Mouse (Mus musculus) midbrain, postnatal 0 days (tissue): ENCODE results near the gene Nipal3. TPM values are rescaled to one million over a fixed set of nuclear protein-coding genes. Genes with fewer than 3 reads are reported as not detected.

Experiments used
- ATAC-seq: fragments of 200-750 bp; cut with Nextera tagmentation; 2 replicates; pipeline ENCODE4 v1.8.0; 2017; ENCODE audit warnings: moderate number of reproducible peaks, mild to moderate bottlenecking, moderate TSS enrichment, moderate library complexity; ENCODE audit not compliant: low FRiP score
- DNase-seq: peaks from one replicate; pipeline ENCODE4 v3.0.0-alpha.2; 2015; ENCODE audit warnings: low spot score
- H3K27ac ChIP-seq: fragments of 300-500 bp; sonication (generic); 2 replicates; pipeline ENCODE4 v1.5.1; 2014; ENCODE audit warnings: low read depth, mild to moderate bottlenecking, low read length, mixed read lengths
- H3K27me3 ChIP-seq: fragments of 300-500 bp; sonication (generic); 2 replicates; pipeline ENCODE4 v1.6.1; 2014; ENCODE audit warnings: low read length, control low read depth, mixed read lengths; ENCODE audit not compliant: insufficient read depth
- H3K36me3 ChIP-seq: fragments of 300-500 bp; sonication (generic); 2 replicates; pipeline ENCODE4 v1.6.1; 2014; ENCODE audit warnings: low read length, control low read depth, mixed read lengths; ENCODE audit not compliant: insufficient read depth
- H3K4me1 ChIP-seq: fragments of 300-500 bp; sonication (generic); 2 replicates; pipeline ENCODE4 v1.6.1; 2014; ENCODE audit warnings: mild to moderate bottlenecking, control low read depth, antibody characterized with exemption, low read length, mixed read lengths; ENCODE audit not compliant: insufficient read depth
- H3K4me2 ChIP-seq: fragments of 300-500 bp; sonication (generic); 2 replicates; pipeline ENCODE4 v1.6.1; 2014; ENCODE audit warnings: low read depth, mild to moderate bottlenecking, low read length, mixed read lengths; ENCODE audit not compliant: poor library complexity, severe bottlenecking
- H3K4me3 ChIP-seq: fragments of 300-500 bp; sonication (generic); 2 replicates; pipeline ENCODE4 v1.5.1; 2014; ENCODE audit warnings: low read depth, mild to moderate bottlenecking, low read length, moderate library complexity
- H3K9ac ChIP-seq: fragments of 300-500 bp; sonication (generic); replicated peaks from 2 replicates; pipeline ENCODE4 v1.6.1; 2014; ENCODE audit warnings: mild to moderate bottlenecking, low read length, moderate library complexity, mixed read lengths; ENCODE audit not compliant: poor library complexity, severe bottlenecking
- H3K9me3 ChIP-seq: fragments of 300-500 bp; sonication (generic); 2 replicates; pipeline ENCODE4 v1.6.1; 2016; ENCODE audit warnings: low read length, control low read depth
- CTCF ChIP-seq: IDR thresholded peaks from 2 replicates; pipeline ENCODE4 v1.5.1; 2016; ENCODE audit warnings: antibody characterized with exemption, mild to moderate bottlenecking
- WGBS: fragments of 180-500 bp; shearing (Covaris S2); extraction: QIAGEN DNeasy Blood & Tissue Kit; methylation state at CpG from one replicate; pipeline ENCODE4 v1.1.7; 2014; 5-methylcytosine and 5-hydroxymethylcytosine counted together
- polyA plus RNA-seq: library from polyadenylated mRNA; unstranded; fragments of >200 nt; fragmentation: Nextera tagmentation; extraction: Ambion mirVana; gene quantifications from 2 replicates; pipeline ENCODE4 v1.2.1, GENCODE M21; 2015
- total RNA-seq: library from RNA; depleted of rRNA; stranded (reverse); fragments of >200 nt; gene quantifications from 2 replicates; pipeline ENCODE4 v1.2.3, GENCODE M21; 2014

Nipal3 gene
- total and polyA plus RNA-seq, 2 experiments from 2014 or later = 10.9 to 132 TPM

- DNase-seq (no peak), ATAC-seq (no peak)
- no peak overlapping the region for H3K27ac ChIP-seq
- no peak overlapping the region for H3K4me2 ChIP-seq
- no peaks in the 10 kb centered on the region for H3K9me3 ChIP-seq
- 87% methylated on average over 6 of the region's 6 CpGs for WGBS
- TF ChIP-seq CTCF = no peak
- 0 out of 2 replicates have a peak, but pooled peaks cover 2% of the 10 kb centered on the region for H3K4me1 ChIP-seq
- no peak overlapping the region for H3K4me3 ChIP-seq
- no peaks in the 10 kb centered on the region for H3K27me3 ChIP-seq
- H3K9ac ChIP-seq = no peak overlapping the region
- no peaks in the 10 kb centered on the region for H3K36me3 ChIP-seq
These were observed 3.3 kb upstream of the Nipal3 start for GRCm38 (mm10) chr4:135498136-135498535.

- no peaks in the 10 kb centered on the region for H3K27me3 ChIP-seq
- peak overlapping the region; percentile 64 for H3K4me3 ChIP-seq
- H3K36me3 ChIP-seq = peaks cover 9% of the 10 kb centered on the region
- H3K9ac ChIP-seq = no peak overlapping the region
- no peaks in the 10 kb centered on the region for H3K9me3 ChIP-seq
- ATAC-seq = no peak
- WGBS = 12% methylated on average over 18 of the region's 18 CpGs
- peak overlapping the region; percentile 87 for H3K4me2 ChIP-seq
- H3K4me1 ChIP-seq = 0 out of 2 replicates have a peak, but pooled peaks cover 2% of the 10 kb centered on the region
- peak; percentile 23; the same call in 1 of the 2 replicates for TF ChIP-seq CTCF
- DNase-seq = peak; percentile 73
- peak overlapping the region; percentile 77; the same call in 1 of the 2 replicates for H3K27ac ChIP-seq
These were observed 972 bp upstream of the Nipal3 start for GRCm38 (mm10) chr4:135495810-135496209.

GRCm38 (mm10) chr4:135495397-135495791 lies 556 bp upstream of the Nipal3 start:
- peak overlapping the region; percentile 87 for H3K4me2 ChIP-seq
- peak overlapping the region; percentile 77 for H3K27ac ChIP-seq
- H3K4me3 ChIP-seq = peak overlapping the region; percentile 64
- WGBS = 11% methylated on average over 9 of the region's 9 CpGs
- DNase-seq = no peak
- H3K9me3 ChIP-seq = no peaks in the 10 kb centered on the region
- H3K27me3 ChIP-seq = no peaks in the 10 kb centered on the region
- H3K4me1 ChIP-seq = 0 out of 2 replicates have a peak, but pooled peaks cover 2% of the 10 kb centered on the region
- H3K9ac ChIP-seq = peak overlapping the region; percentile 55
- no peak for ATAC-seq
- peaks cover 13% of the 10 kb centered on the region for H3K36me3 ChIP-seq
- TF ChIP-seq CTCF = no peak

- Histone ChIP-seq H3K4me1 (0 out of 2 replicates have a peak, but pooled peaks cover 2% of the 10 kb centered on the region), H3K27me3 (no peaks in the 10 kb centered on the region), H3K9me3 (no peaks in the 10 kb centered on the region), H3K4me2 (peak overlapping the region; percentile 87), H3K27ac (peak overlapping the region; percentile 77), H3K4me3 (peak overlapping the region; percentile 64), H3K36me3 (peaks cover 22% of the 10 kb centered on the region), H3K9ac (peak overlapping the region; percentile 52)
- peak; percentile 65 for DNase-seq
- ATAC-seq = no peak; the same call in 1 of the 2 replicates
- 1% methylated on average over 33 of the region's 33 CpGs for WGBS
- peak; percentile 37; the same call in 1 of the 2 replicates for TF ChIP-seq CTCF
These were observed 932 bp downstream of the Nipal3 start for GRCm38 (mm10) chr4:135493691-135494520.

DNA sequence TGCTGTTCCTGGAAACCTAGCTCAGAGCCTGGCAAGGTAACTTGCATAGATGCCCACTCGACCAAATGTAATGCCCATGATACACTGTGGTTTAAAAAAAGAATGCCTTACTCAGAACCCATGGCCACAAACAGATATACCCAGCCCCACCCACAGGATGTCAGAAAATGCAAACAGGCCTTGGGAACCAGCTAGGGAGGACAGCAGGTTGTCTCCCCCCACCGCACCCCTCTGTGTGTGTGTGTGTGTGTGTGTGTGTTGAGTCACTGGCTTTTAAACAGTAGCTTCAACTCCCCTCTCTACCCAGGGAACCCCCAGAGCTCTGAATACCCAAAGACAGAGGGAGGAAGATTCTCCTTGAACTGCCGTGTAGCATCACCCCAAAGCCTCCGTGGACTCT lies 1.6 kb downstream of the Nipal3 start:
- 52% methylated on average over 4 of the region's 4 CpGs for WGBS
- DNase-seq (no peak), ATAC-seq (no peak)
- peak overlapping the region; percentile 64 for H3K4me3 ChIP-seq
- peaks cover 28% of the 10 kb centered on the region for H3K36me3 ChIP-seq
- no peaks in the 10 kb centered on the region for H3K27me3 ChIP-seq
- no peak overlapping the region for H3K27ac ChIP-seq
- 0 out of 2 replicates have a peak, but pooled peaks cover 2% of the 10 kb centered on the region for H3K4me1 ChIP-seq
- no peaks in the 10 kb centered on the region for H3K9me3 ChIP-seq
- H3K9ac ChIP-seq = peak overlapping the region; percentile 52; the same call in 1 of the 2 replicates
- H3K4me2 ChIP-seq = peak overlapping the region; percentile 87
- no peak for TF ChIP-seq CTCF

DNA sequence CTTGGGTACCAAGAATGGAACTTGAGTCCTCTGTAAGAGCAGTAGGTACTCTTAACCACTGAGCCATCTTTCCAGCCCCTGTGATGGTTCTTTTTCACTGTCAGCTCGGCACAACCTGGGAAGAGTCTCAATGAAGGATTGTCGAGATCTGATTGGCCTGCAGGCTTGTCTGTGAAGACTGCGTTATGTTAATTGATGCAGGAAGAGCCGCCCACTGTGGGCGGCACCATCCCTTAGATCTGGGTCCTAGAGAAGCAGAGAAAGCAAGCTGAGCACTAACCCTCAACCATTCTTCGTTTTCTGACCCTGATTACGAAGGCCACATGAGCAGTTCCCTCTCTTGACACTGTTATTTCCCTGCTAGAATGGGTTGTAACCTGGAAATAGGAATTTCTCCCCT lies 5.6 kb downstream of the Nipal3 start:
- no peak for DNase-seq
- peaks cover 32% of the 10 kb centered on the region for H3K36me3 ChIP-seq
- no peak for TF ChIP-seq CTCF
- 81% methylated on average over 7 of the region's 7 CpGs for WGBS
- H3K4me1 ChIP-seq = no peaks in the 10 kb centered on the region
- no peak overlapping the region for H3K4me3 ChIP-seq
- no peaks in the 10 kb centered on the region for H3K9me3 ChIP-seq
- H3K4me2 ChIP-seq = no peak overlapping the region
- H3K27me3 ChIP-seq = no peaks in the 10 kb centered on the region
- no peak overlapping the region for H3K27ac ChIP-seq
- no peak overlapping the region for H3K9ac ChIP-seq
- no peak for ATAC-seq
